Mouse (Mus musculus) activated CD4-positive, CD25-positive, alpha-beta regulatory T cell, adult 4 months (primary cell): ENCODE data around the gene Gm11939. TPM values are rescaled to one million over a fixed set of nuclear protein-coding genes. Genes with fewer than 3 reads are reported as not detected.
"Not testable (repeated sequence)": the region's sequence is repeated elsewhere in the genome, so short reads cannot be mapped to it uniquely, and the experiment has no call there.

Experiments
- ATAC-seq: one replicate; pipeline ENCODE4 v1.8.0; 2017
- polyA plus RNA-seq, 2 experiments: library from polyadenylated mRNA; unstranded; fragments of 100-300 nt; shearing (Covaris generic); gene quantifications; one replicate each; pipeline ENCODE4 v1.2.1; 2017

Gm11939 gene
- not detected for polyA plus RNA-seq

GRCm38 (mm10) chr11:99559366-99559765 lies at the start of gene Gm11939:
Gene Gm11939, minus strand, starts transcription at chr11:99559466.
- no peak for ATAC-seq

- not testable (repeated sequence) for ATAC-seq
Observed at GRCm38 (mm10) chr11:99603208-99603607, 43.9 kb upstream of the Gm11939 start, which contains the start of gene Gm11938. Gene Gm11938, minus strand, starts transcription at chr11:99603308.

GRCm38 (mm10) chr11:99597742-99598141 lies 38.5 kb upstream of the Gm11939 start, which contains the start of gene Krtap9-3:
Gene Krtap9-3, minus strand, starts transcription at chr11:99598105.
- not testable (repeated sequence) for ATAC-seq

- ATAC-seq: no peak
Observed at GRCm38 (mm10) chr11:99590981-99591380, 31.7 kb upstream of the Gm11939 start, which contains the start of gene Krtap1-3. Gene Krtap1-3, minus strand, starts transcription at chr11:99591339.

- no peak for ATAC-seq
Observed at GRCm38 (mm10) chr11:99585096-99585495, 25.8 kb upstream of the Gm11939 start.

GRCm38 (mm10) chr11:99583245-99583704 lies 24.0 kb upstream of the Gm11939 start, which contains the start of gene Krtap1-4:
Gene Krtap1-4, minus strand, starts transcription at chr11:99583654.
- no peak for ATAC-seq

GRCm38 (mm10) chr11:99581564-99581963 lies 22.3 kb upstream of the Gm11939 start:
- no peak for ATAC-seq

GRCm38 (mm10) chr11:99581051-99581450 lies 21.8 kb upstream of the Gm11939 start:
- no peak for ATAC-seq

GRCm38 (mm10) chr11:99580636-99581035 lies 21.4 kb upstream of the Gm11939 start, which contains the start of gene Krtap1-5:
Gene Krtap1-5, minus strand, starts transcription at chr11:99581016.
- no peak for ATAC-seq

- ATAC-seq: no peak
Observed at GRCm38 (mm10) chr11:99574106-99574505, 14.8 kb upstream of the Gm11939 start.

- no peak for ATAC-seq
Observed at GRCm38 (mm10) chr11:99573164-99573563, 13.9 kb upstream of the Gm11939 start.

GRCm38 (mm10) chr11:99566530-99566929 lies 7.3 kb upstream of the Gm11939 start, which contains the start of gene Krtap3-1:
Gene Krtap3-1, minus strand, starts transcription at chr11:99566630.
- no peak for ATAC-seq

GRCm38 (mm10) chr11:99562580-99562979 lies 3.3 kb upstream of the Gm11939 start:
- no peak for ATAC-seq

GRCm38 (mm10) chr11:99557976-99558745 lies 1.1 kb downstream of the Gm11939 start:
- no peak for ATAC-seq

GRCm38 (mm10) chr11:99556753-99557152 lies 2.5 kb downstream of the Gm11939 start, which contains the start of gene Krtap3-2:
Gene Krtap3-2, minus strand, starts transcription at chr11:99556853.
- ATAC-seq: no peak

- ATAC-seq: no peak
Observed at GRCm38 (mm10) chr11:99556195-99556594, 3.1 kb downstream of the Gm11939 start.

GRCm38 (mm10) chr11:99550765-99551164 lies 8.5 kb downstream of the Gm11939 start, which contains the start of gene Krtap3-3:
Gene Krtap3-3, minus strand, starts transcription at chr11:99550865.
- no peak for ATAC-seq

- ATAC-seq: no peak
Observed at GRCm38 (mm10) chr11:99547892-99548291, 11.4 kb downstream of the Gm11939 start.

- no peak for ATAC-seq
Observed at GRCm38 (mm10) chr11:99539721-99540120, 19.5 kb downstream of the Gm11939 start.

GRCm38 (mm10) chr11:99521288-99521860 lies 37.9 kb downstream of the Gm11939 start, which contains the start of gene Krt39:
Gene Krt39, minus strand, starts transcription at chr11:99521338.
- no peak for ATAC-seq

GRCm38 (mm10) chr11:99514098-99514497 lies 45.2 kb downstream of the Gm11939 start:
- no peak for ATAC-seq
